Mouse (Mus musculus): Measurements from ENCODE around the gene Eif3a. TPM values are rescaled to one million over a fixed set of nuclear protein-coding genes. Genes with fewer than 3 reads are reported as not detected.

The Eif3a gene
- total RNA-seq (2021): 10 to 100 TPM; 95.6 to 99.8 TPM
- long read RNA-seq, full-length matches to known transcripts: 119 of 148 reads
- long read RNA-seq, partial matches to known transcripts: 17 of 148 reads
- long read RNA-seq, other reads (novel, unspliced or antisense): 12 of 148 reads

DNA sequence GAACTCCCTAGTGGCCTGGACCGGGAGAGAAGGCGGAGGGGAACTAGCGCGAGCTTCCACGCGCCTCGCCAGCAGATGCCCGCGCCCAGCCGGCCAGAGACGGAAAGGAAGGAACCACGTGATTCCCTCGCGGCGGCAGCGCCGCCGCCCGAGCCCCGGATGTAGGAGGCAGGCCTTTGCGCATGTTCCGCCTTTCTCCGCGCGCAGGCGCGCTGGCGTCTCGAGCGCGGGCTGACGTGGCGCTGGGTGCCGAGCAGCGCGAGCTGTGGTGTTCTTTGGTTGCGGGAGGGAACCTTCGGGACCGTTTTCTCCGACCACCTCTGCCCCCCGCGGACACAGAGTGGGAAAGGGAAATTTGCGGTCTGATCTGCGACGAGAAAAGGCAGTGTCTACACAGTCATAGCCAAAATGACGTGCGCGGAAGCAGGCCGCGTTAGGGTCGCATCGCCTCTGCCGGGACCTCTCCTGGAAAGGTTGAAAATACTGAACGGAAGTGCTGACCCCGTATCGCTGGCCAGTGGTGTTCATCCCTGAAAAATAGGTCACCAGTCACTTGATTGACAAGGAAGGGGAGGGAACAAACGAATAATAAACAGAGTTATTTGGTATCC, at the start of gene Eif3a:
Gene Eif3a, minus strand, starts transcription at position 108 of the 611 bp plus-strand sequence.
- peak; percentile 95 for DNase-seq (ENCODE audit: low spot score in 2 of 2)

DNA sequence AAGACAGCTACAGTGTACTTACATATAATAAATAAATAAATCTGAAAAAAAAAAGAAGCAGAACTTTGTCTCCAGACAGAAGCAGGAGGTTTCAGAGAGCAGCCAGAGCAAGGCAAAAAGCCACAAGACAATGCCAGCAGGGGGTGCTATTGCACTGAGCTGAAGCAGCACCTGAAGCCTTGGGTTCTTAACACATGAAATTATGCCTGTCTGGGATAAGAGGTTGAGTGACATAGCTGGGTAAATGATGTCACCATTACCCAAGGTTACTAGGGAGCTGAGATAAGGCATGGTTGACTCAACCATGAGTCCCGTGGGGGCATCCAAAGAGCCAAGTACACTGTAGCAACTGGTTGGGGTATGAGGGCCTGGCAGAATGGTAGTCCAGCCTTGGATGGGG, 47.3 kb upstream of the Eif3a start:
- peak; percentile 26 to 71 for DNase-seq (ENCODE audit: low spot score in 2 of 2)

DNA sequence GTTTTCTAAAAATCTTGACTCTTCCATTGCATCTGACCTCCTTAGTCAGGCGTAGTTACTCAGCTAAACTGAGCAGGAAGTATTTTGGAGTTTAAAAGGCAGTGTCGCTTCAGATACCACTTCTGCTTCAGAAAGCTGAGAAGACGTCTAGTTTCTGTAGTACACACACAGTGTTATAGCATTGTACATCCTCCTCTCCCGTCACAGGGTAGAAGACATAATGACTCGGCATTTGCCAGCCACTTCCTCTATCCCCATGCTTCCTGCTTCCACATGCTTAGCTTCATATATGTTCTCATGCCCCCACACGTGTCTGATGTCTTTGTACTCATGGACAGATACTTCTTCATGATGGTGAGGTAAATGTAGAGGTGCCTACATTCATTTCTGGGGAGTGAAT, 28.2 kb upstream of the Eif3a start:
- no peak for DNase-seq (ENCODE audit: low spot score in 2 of 2)

DNA sequence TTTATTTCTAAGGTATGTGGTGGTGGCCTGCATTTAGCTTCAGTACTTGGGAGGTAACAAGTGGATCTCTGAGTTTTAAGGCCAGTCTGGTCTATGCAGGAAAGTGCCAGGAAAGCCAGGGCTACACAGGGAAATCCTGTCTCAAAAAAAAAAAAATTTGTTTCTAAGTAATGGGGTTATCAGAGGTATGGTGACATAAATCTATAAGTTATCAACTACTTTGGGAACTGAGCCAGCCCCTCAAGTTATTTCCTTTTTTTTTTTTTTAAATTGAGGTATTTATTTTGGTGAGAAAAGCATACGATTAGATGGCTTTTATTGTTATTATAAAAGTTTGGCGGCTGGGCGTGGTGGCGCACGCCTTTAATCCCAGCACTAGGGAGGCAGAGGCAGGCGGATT, 22.7 kb upstream of the Eif3a start:
- no peak for DNase-seq (ENCODE audit: low spot score in 2 of 2)

DNA sequence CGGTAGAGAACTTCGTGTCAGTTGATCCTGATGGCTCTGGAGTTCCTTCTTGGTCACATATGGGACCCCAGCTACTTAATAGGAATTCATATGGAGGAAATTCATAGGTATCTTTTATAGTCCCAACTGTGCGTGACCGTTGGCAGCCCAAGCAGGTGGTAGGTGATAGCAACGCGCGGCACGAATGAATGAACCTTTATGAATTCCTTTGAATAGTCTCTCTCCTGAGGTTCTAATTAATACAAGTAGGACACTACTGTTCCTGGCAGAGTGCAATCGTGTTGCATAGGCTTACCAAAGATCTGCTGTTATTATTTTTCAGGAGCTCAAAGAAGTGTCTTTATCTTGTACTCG, 21.6 kb upstream of the Eif3a start:
- no peak for DNase-seq (ENCODE audit: low spot score in 2 of 2)

DNA sequence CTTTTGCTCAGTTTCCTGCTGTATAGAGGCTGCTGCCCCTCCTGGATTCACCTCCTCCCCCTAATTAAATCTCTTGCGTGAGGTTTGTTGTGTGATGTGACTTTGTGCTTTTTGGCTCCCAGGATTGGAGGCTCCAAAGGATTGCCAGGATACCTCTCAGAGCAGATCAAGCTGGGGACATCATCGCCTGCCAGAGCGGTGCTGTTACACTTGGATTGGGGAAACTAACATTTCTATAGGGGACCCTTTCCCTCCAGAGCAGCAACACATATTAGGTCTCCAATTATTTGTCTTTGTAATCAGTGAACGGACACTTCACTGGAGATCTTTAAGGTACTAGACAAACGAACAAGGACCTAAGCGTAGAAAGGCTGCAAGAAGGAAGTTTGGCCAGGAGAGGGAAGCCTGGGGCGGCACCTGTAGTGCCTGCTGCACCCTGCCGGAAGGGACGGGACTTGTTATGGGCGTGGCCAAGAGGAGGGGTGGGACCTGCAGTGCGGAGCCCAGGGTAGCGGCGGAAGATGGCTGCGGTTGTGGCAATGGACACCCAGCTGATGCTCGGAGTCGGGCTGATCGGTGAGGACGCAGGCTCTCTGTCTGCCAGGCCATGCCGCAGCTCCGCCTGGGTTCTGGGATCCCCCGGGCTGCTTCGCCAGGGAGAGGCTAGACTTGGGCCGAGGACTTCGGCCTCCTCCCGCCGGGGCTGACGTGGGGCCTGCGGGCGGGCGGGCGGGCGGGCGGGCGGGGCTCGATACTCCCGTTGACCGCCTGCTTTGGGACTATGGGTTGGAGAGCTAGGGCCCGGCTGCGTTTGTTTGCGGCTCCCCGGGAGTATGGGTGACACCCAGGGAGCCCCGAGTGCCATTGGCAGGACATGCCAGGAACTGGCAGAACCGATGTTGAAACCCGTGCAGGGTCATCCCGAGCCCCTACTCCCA, 20.9 kb upstream of the Eif3a start, which contains the start of gene Fam45a:
Gene Fam45a, plus strand, starts transcription at position 488 of the 938 bp plus-strand sequence.
- peak; percentile 84 to 93 for DNase-seq (ENCODE audit: low spot score in 2 of 2)

DNA sequence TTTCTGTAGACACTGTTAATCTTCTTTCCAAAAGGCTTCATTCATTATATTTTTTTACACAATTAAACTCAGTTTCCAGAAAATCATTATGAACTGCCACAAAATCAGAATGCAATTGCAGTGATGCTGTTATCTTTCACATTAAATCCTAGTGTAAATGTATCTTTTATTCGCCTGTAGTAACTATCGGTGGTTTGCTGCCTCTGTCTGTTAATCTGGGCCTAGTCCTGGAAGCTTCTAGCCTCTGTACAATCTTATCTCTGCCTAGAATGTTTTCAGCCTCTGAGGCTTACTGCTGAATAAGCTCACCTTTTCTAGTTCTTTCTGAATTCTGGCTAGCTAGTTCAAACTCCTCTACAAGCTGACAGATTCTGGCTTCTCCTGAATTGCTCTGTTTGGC, 19.5 kb upstream of the Eif3a start:
- DNase-seq (ENCODE audit: low spot score in 2 of 2): no peak

DNA sequence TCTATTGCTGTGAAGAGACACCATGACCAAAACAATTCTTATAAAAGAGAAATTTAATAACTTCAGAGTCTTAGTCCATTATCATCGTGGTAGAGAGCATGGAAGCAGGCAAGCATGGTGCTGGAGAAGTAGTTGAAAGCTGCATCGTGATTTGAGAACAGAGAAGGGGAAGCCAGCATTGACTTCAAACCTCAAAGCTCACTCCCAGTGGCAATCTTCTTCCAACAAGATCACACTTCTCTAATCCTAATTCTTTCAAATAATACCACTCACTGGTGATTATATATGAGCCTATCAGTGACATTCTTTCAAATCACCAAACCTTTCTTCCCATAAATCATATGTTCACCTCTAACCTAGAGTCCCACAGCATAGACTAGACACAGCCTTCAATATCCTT, 14.4 kb upstream of the Eif3a start:
- DNase-seq (ENCODE audit: low spot score in 2 of 2): no peak

DNA sequence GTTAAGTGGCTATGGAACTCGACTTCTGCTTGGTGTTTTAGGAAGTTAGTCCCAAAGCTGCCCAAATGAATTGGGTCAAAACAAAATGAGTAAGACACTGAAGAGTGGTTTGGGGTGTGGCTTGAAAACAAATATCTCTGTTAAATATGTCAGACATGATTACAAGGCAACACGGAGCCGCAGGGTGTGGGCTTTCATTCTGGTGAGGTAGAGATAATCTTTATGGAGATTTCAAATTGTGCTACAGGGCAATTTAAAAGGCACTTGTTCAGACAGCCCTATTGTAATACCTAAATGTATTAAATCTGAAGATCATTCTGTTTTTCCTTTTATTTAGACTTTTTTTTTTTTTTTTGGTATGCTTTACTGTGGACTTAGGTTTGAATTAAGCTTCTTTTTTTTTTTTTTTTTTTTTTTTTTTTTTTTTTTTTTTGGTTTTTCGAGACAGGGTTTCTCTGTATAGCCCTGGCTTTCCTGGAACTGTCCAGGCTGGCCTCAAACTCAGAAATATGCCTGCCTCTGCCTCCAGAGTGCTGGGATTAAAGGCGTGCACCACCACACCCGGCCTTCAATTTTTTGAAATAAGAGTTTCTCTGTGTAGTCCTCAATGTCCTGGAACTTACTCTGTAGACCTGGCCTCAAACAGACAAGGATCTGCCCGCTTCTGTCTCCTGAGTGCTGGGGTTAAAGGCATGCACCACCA, 9.6 kb upstream of the Eif3a start:
- DNase-seq (ENCODE audit: low spot score in 2 of 2): no peak

DNA sequence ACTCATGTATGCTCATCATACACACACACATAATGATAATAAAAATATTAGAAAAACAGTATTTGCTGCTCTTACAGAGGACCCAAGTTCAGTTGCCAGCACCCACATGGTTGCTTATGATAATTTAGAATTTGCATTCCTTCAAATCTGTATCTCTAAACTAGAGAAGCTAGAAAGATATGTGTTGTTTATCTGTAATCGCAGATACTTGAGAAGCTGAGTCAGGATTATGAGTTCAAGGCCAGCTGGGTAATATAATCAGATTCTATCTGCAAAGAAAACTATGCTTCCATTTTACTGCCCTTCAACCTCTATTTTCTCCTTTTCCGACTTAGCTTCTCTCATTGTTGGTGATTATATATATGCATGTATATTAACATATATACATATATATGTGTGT, 7.0 kb upstream of the Eif3a start:
- no peak for DNase-seq (ENCODE audit: low spot score in 2 of 2)

DNA sequence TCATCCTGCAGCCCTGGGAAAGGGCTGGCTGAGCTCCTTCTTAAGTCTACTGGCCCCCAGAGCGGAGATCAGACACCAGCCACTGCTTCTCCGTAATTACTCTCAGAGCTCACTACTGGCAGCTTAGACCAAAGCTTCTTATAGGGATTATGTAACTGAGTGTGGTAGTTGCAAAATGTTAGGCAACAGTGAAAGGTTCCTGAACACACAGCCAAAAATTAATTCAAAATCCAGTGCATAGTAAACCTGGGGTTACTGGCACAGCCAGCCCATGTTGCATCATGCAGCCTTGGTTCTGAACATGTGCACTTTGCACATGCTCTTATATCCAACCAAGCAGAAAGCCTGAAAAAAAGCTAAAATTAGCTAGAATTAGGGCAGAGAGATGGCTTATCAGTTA, 4.8 kb upstream of the Eif3a start:
- DNase-seq (ENCODE audit: low spot score in 2 of 2): peak in 1 of 2 experiments; percentile 67

DNA sequence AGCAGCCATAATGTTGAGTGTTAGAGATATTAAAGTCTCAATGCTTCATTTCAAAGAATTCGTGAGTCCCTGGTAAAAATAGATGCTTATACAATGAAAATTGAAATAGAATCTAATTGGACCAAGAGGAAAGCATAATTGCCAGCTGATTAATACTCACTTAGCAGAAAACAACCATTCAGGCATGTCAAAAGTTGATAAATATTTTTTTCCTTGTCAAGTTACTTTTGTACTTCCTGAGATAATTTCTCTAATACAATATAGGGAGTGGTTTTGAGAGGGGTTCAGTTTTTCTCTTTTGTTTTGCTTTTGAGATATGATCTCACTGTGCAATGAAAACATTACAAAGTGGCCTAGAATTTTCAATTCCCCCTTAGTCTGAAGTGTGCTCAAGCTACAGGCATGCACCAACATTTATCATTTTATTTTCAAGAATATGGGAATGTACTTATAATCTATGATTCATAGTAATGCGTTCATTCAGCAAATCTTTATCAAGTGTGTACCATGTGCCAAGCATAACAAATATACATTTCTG, 2.8 kb upstream of the Eif3a start:
- DNase-seq (ENCODE audit: low spot score in 2 of 2): no peak

DNA sequence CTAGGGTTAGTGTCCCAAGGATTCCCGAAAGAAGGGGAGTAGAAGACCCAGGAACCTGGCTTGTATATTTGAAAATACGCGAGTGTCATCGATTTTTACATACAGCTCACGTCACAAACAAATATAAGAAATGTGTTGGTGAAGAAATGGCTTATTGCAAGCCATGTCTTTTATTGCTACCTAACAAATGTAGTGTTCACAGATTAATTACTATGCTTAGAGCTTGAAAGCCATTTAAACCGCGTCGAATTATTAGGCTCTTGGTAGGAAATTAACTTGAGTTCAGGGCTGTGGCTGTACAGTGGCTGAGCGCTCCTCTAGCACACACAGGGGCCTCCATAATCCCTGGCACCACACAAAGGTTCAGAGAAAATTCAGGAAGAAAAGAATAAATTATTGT, 706 bp upstream of the Eif3a start:
- peak in 1 of 2 experiments; percentile 10 for DNase-seq (ENCODE audit: low spot score in 2 of 2)

DNA sequence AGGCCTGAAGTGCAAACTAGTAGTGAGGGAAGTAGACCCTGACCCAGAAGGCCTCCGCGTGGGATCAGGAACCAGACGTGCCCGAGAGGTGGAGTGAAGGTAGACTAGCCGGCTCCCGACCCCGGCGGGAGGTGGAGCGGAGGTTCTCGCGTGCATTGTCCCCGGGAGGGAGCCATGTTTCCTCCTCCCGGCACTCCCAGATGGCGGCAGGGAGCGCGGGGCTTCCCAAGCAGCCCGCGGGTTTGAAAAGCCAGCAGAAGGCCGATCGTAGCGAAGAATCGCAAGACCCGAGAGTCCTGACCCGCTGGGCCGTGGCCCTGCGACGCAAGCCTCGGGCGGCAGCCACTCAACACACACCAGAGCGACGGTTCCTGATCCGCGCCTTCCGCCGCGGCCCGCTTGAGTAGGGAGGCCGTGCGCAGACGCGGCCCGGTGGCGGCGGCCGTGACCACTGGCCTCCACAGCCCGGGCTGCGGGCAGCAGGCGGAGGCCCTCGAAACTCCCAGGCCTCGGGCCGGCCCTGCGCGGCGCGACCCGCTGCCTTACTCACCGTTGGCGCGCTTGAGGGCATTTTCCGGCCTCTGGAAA, 445 bp downstream of the Eif3a start:
- DNase-seq (ENCODE audit: low spot score in 2 of 2): peak in 1 of 2 experiments; percentile 31

DNA sequence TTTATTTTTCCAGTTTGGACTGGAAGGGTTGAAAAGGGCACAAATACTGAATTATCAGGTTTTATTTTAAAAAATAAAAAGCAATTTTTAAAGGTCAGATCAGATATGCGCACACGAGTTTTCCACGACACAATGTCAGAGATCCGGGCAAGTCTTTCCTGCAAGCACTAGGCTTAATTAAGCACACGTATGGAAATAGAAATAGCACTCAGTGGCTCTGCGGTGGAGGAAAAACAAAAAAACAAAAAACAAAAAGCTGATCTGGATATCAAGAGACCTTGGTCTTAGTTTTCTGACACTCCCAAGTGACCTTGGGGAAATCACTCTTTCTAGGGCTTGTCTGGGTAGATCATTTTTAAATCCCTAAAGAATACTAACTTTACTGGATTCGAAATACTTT, 1.0 kb downstream of the Eif3a start:
- DNase-seq (ENCODE audit: low spot score in 2 of 2): no peak

DNA sequence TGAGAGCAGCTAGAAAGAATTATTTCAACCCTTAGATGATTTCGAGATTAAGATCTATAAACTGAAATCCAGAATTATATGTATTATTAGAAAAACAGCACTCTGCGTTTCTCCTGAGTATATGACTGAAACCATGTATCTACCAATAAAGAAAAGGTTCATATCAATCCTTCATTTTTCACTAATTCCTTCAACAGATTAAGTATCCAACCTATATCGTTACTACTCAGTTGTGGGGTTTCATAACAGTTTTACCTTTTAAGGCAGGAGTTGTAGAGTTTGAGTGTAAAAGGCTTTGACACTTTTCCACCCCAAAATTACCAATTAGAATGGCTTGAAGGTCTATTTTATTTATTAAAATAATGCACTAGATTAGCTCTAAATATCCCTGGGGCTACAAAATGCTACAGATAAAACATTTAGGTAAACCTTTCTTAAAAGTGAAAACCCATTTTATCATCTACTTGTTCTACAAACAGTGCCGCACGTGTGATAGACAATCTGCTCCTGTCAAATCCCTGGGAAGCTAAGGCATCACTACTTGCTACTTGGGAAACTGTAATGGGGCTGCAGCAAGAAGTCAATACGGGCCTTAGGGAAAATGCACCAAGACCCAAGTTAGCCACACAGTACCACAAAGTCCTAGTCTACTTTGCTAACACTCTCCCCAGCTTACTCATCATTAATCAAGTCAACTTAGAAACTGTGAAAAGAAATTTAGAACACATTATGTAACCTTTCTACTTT, 2.1 kb downstream of the Eif3a start:
- no peak for DNase-seq (ENCODE audit: low spot score in 2 of 2)

DNA sequence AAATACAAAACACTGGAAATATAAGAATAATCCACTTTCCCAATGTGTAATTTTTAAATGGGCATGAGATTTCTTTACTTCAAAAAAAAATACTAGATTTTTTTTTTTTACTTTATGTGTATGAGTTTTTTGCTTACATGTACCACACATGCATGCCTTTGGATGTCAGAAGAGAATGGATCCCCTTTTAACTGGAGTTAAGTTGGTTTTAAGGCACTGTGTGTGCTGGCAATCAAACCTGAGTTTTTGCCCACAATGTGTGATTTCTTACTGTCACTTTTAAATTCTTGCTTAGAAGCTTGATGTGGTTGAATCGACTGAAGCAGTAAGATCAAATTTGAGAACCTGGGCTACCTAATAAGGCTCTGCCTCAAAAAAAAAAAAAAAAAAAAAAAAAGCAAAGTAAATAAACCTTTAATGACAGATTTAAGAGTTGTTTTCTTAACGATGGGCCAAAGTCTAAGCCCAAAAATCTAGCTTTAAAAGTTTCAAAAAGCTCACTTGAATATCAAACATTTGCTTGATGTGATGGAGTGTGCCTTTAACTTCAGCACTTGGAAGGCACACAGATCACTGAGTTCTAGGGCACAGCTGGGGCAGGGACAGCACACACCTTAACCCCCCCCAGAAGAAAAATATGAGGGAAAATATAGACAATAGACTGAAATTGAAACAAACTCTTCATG, 2.9 kb downstream of the Eif3a start:
- no peak for DNase-seq (ENCODE audit: low spot score in 2 of 2)

DNA sequence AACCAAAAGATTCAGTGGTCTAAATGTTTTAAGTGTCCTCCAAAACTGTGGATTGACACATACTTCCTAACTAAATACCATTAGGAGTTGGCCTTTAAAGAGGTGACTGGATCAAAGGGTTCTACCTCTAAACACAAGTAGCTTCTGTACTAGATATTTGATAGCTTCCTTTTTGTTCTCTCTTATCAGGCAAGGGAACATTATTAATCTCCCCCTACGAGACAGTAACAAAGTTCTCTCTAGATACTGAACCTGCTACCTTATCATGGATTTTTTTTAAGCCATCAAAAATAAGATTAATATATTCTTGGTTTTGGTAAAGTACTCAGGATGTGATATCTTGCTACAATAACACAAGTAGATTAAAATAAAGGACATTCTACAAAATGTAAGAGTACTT, 5.7 kb downstream of the Eif3a start:
- DNase-seq (ENCODE audit: low spot score in 2 of 2): no peak

DNA sequence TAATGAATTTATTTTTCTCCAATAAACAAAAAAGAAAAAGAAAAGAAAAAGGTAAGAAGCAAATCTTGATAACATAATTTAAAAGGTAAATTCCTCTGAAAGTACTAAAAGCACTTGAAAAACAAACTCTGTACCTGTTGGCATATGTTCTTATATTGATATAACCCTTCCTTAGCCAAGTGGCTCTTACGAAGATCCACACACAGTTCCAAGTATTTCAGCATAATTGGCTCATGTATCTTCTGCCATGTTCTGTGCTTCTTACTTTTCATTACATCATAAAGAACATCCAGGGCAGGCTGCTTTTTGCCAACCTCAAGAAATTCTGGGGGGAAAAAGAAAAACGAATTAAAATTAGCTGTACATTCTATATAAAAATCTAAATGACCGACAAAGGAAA, 8.4 kb downstream of the Eif3a start:
- no peak for DNase-seq (ENCODE audit: low spot score in 2 of 2)

DNA sequence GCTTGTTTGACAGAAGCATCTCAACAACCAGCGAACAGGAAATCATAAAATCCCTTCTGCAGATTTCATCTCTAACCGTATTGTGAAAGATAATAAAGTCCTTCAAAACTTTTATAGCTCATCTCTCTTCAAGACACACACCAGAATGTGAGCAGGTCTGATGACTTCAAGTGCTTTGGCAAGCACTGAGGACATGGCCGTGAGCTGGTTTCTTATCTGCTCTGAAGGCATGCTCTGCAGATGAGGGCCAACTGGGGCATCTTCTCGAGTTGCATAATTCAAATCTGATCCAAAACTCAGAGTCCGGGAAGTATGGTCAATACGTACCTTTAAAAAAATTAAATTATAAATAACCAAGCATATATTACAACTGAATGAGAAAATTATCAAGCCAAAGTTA, 17.1 kb downstream of the Eif3a start:
- no peak for DNase-seq (ENCODE audit: low spot score in 2 of 2)

Data from layer of hippocampus, adult 18-20 months (tissue).